Mouse (Mus musculus): ENCODE data around the gene Cdh11.
"Not testable (repeated sequence)": the region's sequence is repeated elsewhere in the genome, so short reads cannot be mapped to it uniquely, and the experiment has no call there.

Gene Cdh11

DNA sequence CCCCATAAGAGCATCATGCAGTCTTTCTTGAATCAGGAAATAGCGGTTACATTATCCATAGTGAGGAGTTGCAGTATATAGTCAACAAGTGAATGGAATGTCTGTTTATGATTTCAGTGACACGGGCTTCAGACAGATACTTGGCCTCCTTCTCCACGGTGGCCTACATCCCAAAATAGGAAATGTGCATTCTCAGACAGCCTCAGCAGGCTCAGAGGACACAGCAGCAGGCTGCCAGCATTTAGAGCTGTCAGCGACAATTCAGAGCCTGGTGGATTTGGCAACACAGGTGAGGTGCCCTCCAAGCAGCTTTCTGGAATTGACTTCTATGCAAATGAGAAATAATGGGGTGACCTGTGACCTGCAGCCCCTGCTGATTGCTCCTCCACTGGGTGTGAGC lies 69.5 kb downstream of the Cdh11 start:
- DNase-seq (ENCODE audit: low read depth, low spot score) = no peak

DNA sequence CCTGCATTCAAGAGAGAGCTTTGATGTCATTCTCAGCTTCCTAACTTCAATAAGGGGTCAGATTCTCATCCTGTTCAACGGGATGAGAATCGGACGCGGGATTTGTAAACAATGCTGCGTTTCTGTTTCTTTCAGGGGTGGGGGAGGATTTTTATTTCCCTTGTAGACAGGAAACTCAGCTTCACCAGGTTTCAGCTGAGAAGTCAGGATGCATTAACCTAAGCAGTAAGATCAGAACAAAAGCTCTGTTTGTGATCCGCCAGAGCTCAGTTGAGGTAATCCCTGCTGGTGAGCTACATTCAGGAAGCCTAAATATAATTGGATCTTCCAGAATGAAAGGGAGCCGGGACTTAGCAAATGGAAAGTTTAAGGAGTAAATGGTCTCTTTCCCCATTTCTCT lies 78.1 kb downstream of the Cdh11 start:
- no peak for DNase-seq (ENCODE audit: low read depth, low spot score)

DNA sequence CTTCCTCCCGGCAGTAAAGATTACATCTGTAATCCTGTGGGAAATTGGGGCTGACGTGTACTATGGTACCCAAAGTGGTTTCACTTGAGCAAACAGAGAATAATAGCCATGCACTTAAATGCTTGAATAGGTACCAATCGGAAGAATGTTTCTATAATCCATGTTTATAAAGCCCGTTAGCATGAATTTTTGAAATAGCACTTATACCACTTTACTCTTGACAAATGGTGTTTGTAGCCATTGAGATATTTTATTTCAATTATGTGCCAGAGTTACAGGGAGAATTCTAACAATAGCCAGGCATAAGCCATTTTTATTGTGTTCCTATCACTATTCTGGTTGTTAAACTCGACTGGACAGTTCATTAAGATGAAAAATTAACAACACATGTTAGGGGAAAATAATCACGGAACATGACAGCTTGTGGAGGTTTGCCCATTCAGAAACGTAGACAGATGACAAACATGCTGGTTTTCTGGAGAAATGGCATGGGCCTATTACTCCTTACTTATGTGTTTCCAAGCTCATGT lies 80.0 kb downstream of the Cdh11 start:
- no peak for DNase-seq (ENCODE audit: low read depth, low spot score)

DNA sequence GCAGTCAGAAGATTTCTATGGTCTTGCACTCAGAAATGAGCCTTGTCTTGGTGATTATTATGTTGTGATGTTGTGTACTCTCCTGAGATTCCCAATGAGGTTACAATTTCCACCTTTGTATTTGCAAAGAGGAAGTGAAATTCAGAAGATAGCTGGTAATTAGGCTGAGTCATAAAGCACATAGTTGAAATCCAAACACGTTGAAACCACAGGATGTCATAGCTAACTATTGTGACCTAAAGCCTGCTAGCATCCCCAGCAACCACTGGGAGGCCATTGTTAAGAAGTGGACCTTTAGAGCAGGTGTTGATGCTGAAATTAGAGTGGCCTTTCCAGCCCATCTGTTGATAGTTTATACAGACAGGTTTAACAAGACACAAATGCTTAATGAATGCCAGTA lies 85.2 kb downstream of the Cdh11 start:
- no peak for DNase-seq (ENCODE audit: low read depth, low spot score)

DNA sequence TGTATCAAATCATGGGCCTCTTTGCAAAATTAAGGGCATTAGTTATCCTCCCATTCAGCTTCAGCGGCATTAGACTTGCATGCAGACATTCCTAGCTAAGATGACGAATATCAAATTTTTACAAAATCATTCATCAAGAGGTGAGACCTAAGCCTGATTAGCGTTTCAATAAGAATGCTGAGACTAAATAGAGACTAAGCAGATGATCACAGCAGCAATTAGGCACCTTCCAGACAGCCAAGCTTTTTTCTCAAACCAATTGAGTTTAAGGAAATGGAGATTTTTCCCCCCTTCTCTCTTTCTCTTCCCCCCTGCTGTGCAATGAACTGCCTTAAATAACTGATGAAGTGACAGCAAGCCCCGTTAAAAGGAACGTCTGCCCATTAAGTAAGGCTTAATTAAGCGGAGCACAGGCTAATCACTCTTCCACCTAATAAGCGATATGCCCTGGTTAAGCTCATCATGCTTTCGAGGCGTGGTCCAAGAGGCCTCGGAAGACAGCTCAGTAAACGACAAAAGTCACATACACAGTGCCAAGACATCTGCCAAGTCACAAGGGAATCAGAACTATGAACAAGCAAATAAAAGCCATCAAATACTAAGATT lies 87.1 kb downstream of the Cdh11 start:
- no peak for DNase-seq (ENCODE audit: low read depth, low spot score)

DNA sequence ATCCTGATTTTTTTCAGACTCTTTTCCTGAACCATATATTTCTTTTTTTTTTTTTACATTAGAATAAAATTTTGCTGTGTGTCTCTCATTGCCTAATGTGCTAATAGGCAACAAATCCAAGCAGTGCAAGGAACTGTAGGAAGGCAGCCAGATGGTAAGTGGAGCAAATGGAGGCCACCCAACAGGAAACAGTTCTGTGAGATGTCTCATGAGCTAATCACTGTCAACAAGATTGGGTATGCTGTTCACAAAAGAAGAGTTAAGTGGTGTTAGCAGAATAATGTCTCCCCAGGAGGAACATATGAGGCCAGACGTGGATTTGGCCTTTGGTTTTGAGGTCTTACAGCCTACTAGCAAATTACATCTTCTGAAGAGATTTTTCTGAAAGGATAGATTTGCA lies 92.0 kb downstream of the Cdh11 start:
- no peak for DNase-seq (ENCODE audit: low read depth, low spot score)

DNA sequence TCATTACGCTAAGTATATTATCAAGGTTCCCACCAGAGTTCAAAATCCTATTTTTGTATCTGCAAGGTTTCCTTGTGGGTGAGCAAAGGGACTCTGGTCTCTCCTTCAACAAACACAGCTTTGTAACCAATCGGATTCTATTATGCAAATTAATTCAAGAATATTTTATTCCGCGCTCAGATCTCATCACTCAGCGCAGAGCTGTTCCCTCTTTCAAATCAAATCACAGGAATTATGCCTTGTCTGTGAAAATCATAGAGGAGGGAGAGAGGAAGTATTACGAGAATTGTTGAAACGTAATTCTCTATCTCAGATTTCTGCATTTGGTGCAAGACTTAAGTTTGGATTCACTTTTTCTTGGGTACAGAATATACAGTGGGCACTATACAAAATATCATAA lies 100.0 kb downstream of the Cdh11 start:
- DNase-seq (ENCODE audit: low read depth, low spot score) = not testable (repeated sequence)

DNA sequence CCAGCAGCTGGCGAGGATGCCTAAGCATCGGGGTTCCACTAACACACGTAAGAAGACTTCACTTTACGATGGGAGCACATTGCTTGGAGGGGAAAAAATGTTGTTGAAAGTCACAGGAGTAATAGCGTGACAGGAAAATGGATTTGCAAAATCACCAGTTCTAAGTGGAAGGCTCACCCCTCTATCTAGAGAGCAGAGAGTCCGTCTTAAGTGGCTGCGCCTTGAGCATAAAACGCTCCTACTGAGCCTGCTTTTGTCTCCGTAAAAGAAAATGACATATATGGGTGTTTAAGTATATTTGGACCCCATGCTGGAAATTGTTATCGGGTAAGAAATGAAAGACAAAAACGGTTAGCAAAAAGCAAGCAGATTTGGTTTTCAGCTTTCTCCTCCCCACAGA lies 100.4 kb downstream of the Cdh11 start:
- no peak for DNase-seq (ENCODE audit: low read depth, low spot score)

DNA sequence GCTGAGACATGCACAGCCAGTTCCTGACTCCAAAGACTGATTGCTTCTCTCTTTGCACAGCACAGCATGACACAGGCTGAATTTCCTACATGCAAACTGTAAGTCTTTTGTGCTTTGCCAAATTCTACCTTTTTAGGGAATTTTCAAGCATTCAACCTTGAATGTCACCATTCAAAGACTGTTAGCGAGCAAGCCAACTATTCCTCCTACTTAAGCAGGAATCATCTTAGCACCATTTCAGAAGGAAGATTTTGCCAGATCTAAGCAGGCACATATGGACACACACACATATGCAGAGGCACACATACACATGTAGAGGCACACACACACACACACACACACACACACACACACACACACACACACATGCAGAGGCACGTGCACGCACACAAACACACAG lies 108.3 kb downstream of the Cdh11 start:
- no peak for DNase-seq (ENCODE audit: low read depth, low spot score)

DNA sequence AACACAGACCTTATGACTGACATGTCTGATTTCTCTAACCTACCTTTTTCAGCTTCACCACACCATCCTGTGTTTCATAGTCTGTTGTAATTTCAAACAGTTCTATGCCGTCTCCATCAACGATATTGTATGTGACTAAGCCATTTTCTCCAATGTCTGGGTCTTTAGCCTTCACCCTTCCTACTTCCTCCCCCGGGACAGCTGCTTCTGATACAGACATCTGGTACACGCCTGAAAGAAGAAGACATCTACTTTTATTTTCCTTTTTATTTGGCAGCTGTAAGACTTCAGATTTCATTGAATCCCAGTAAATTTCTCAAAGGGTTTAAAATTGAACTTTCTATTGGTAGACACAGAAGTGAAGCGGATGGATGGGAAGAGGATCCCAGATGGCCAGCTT lies 120.9 kb downstream of the Cdh11 start:
- not testable (repeated sequence) for DNase-seq (ENCODE audit: low read depth, low spot score)

DNA sequence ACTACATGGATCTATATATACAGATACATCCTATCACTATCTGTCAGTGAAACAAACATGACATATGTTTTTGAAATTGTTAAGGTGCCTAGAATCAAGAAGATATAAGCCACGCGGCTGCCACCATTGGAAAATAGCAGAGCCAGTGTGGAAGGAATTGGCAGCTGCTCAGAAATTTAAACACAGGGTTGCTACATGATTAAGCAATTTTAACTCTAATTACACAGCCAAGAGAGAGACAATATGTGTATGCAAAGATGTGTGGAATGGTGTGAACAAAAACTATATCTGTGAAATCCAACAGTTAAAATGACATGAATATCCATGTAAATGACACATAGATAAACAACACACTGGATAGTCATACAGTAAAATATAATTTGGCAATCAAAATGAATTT lies 128.9 kb downstream of the Cdh11 start:
- DNase-seq (ENCODE audit: low read depth, low spot score) = no peak

DNA sequence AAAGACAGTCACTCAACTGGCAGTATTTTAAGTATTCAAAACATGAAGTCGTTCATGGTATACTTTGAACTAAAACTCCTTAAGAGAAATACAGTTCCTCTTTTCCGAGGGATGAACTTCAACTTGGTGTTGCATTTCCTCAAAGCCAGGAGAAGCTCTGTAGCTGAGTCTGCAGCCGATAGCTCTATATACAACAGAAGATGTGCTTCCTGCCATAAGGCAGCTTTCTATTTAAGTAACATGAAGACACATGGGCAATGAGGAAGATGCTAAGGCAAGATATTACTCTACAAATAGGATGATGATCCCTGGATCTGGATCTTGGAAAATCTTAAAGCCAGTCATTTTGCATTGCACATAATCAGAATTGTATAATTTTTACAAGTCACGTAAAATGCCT lies 133.5 kb downstream of the Cdh11 start:
- no peak for DNase-seq (ENCODE audit: low read depth, low spot score)

DNA sequence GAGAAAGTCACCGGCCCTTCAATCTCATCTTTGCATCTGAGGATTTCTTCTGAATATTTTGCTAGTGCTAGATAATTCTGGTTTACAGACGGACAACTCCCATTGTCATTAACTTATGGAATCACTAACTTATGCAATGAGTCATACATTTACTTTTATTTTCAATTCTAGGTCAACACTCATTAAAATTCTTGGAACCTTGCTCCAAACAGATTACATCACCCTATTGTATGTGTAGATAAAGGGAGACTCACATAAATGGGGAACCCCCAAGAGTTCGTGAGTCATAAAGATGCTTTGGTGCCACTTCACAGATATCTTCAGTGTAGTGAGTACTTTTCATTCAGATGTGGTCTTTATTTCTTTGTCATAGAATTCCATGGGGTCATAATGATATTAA lies 158.3 kb downstream of the Cdh11 start:
- no peak for DNase-seq (ENCODE audit: low read depth, low spot score)

DNA sequence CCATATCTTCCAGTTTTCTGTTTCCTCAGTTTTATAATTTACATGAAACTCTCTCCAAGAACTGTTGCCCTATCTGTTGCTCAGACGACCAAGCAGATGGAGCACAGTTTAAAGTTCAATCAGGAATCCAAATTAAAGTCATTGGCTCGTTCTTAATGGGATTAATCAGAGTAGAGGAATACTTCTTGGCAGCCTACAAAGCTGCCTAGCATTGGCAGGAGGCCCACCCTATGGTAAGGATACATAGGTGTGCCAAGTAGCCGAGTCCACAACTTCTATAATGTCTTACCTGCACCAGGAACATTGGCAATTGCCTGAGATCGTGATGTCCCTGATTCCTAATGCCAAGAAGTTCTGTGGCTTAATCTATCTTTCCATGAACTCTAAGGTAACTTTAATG lies 173.3 kb downstream of the Cdh11 start:
- no peak for DNase-seq (ENCODE audit: low read depth, low spot score)

DNA sequence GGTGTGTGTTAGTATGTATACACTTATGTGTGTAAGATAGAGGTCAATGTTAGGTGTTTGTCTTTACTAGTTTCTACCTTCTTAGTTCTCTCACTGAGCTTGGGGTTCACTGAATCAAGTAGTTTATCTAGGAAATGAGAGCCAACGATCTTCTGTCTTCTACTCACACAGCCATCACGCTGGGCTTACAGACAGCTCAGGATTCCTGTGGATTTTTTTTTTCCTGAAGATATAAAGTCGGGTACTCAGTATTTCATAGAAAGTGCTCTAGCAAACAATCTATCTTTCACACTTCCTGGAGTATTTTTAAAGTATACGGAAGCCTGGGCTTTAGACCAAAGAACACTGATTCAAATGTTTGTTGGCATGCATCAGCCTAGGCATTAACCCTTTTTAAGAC lies 184.1 kb downstream of the Cdh11 start:
- no peak for DNase-seq (ENCODE audit: low read depth, low spot score)

DNA sequence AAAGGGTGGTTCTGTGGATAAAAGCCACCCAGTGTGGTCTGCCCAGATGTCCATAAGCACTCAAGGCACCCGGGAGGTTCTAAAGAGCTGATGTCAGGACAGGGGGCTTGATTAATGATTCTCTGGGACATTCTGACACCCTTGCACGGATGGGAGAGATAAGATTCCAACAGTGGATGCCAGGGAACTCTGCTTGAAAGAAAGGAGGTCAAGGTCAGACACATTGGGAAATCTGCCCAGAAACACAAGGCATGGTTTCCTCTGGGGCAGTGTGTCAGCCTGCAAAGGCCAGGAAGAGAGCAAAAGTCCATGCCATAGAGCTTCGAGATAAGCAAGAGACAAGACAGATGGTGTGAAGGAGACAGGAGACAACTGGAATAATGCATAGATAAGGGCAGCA lies 188.9 kb downstream of the Cdh11 start:
- no peak for DNase-seq (ENCODE audit: low read depth, low spot score)

DNA sequence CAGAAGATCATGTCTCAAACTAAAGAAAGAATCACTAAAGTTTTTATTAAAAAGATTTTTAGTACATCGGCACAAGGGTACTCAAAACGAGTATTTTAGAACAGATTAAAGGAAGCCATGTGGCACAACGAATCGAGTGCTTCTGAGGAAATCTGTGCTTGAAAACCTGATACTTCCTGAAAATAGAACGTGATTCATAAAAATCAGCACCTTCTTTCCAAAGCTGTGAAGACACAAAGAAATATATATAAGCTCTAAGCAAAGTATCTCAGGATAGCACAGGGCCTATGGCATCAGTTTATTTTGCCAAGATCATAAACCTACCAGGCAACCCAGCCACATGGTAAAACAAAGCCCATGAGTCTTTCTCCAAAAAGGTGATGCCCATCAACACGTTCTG lies 191.5 kb downstream of the Cdh11 start:
- no peak for DNase-seq (ENCODE audit: low read depth, low spot score)
